Mouse (Mus musculus) embryonic facial prominence, embryonic 15.5 days (tissue): ENCODE measurements around the gene Rpl26. TPM values are rescaled to one million over a fixed set of nuclear protein-coding genes. Genes with fewer than 3 reads are reported as not detected.
"Not testable (repeated sequence)": the region's sequence is repeated elsewhere in the genome, so short reads cannot be mapped to it uniquely, and the experiment has no call there.

Experiments
- ATAC-seq: fragments of 200-750 bp; cut with Nextera tagmentation; 2 replicates; pipeline ENCODE4 v1.8.0; 2017; ENCODE audit warnings: low read depth, moderate TSS enrichment; ENCODE audit not compliant: insufficient number of reproducible peaks, low FRiP score, low TSS enrichment
- H3K27ac ChIP-seq: fragments of 300-500 bp; sonication (generic); replicated peaks from 2 replicates; pipeline ENCODE4 v1.5.1; 2015; ENCODE audit warnings: mild to moderate bottlenecking, inconsistent platforms
- H3K27me3 ChIP-seq: fragments of 300-500 bp; sonication (generic); 2 replicates; pipeline ENCODE4 v1.6.1; 2015; ENCODE audit warnings: inconsistent platforms
- H3K36me3 ChIP-seq: fragments of 300-500 bp; sonication (generic); 2 replicates; pipeline ENCODE4 v1.6.1; 2015; ENCODE audit warnings: mild to moderate bottlenecking, inconsistent platforms
- H3K4me1 ChIP-seq: fragments of 300-500 bp; sonication (generic); 2 replicates; pipeline ENCODE4 v1.6.1; 2015; ENCODE audit warnings: inconsistent platforms
- H3K4me2 ChIP-seq: fragments of 300-500 bp; sonication (generic); replicated peaks from 2 replicates; pipeline ENCODE4 v1.6.1; 2015; ENCODE audit warnings: mild to moderate bottlenecking, inconsistent platforms
- H3K4me3 ChIP-seq: fragments of 300-500 bp; sonication (generic); replicated peaks from 2 replicates; pipeline ENCODE4 v1.5.1; 2015; ENCODE audit warnings: mild to moderate bottlenecking, inconsistent platforms
- H3K9ac ChIP-seq: fragments of 300-500 bp; sonication (generic); 2 replicates; pipeline ENCODE4 v1.6.1; 2015; ENCODE audit warnings: inconsistent platforms
- H3K9me3 ChIP-seq: fragments of 300-500 bp; sonication (generic); replicated peaks from 2 replicates; pipeline ENCODE4 v1.6.1; 2016; ENCODE audit warnings: inconsistent platforms
- WGBS: fragments of 180-500 bp; shearing (Covaris S2); methylation state at CpG from one replicate; pipeline ENCODE4 v1.1.7; 2015; 5-methylcytosine and 5-hydroxymethylcytosine counted together
- polyA plus RNA-seq: library from polyadenylated mRNA; unstranded; fragments of >200 nt; fragmentation: Nextera tagmentation; extraction: Ambion mirVana; gene quantifications from 2 replicates; pipeline ENCODE4 v1.2.1, GENCODE M21; 2015

The Rpl26 gene
- polyA plus RNA-seq, 1 experiment from 2014 or later = 985 TPM

GRCm38 (mm10) chr11:68924749-68925148 is 23.4 kb downstream of the Rpl26 start:
- ATAC-seq = no peak
- WGBS = 86% methylated on average over 2 of the region's 2 CpGs
- no peaks in the 10 kb centered on the region for H3K36me3 ChIP-seq

DNA sequence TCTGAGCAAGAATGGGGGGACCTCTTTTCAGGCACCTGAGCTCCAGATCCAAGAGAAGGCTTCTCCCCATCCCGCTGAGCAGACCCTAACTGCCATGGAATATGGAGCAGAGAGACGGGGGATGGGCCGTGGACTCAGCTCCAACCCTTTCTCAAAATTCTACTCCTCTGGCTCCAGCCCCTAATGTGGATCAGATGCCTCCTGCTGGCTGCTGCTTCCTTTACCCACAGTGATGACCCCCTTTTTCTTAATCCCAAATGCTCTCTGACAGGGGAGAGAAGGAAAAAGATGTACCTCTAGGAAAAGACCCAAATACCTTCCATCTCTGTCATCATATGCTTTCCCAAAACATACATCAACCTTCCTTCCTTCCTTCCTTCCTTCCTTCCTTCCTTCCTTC is 25.6 kb downstream of the Rpl26 start, which contains the start of gene Odf4:
Gene Odf4 (minus strand): TSS at position 101 of the 400 bp plus-strand sequence.
- H3K9ac ChIP-seq = no peak within 1 kb of the TSS
- ATAC-seq = no peak
- WGBS = 71% methylated on average over 3 of the region's 3 CpGs
- 0 out of 2 replicates have a peak, but pooled peaks cover 2% of the 10 kb centered on the region for H3K27me3 ChIP-seq
- no peaks in the 10 kb centered on the region for H3K9me3 ChIP-seq
- no peak within 1 kb of the TSS for H3K27ac ChIP-seq
- H3K4me1 ChIP-seq = no peaks in the 10 kb centered on the region
- no peaks in the 10 kb centered on the region for H3K36me3 ChIP-seq
- no peak within 1 kb of the TSS for H3K4me2 ChIP-seq
- H3K4me3 ChIP-seq = no peak within 1 kb of the TSS

More at GRCm38 (mm10) chr11:68924749-68925148, 23.4 kb downstream of the Rpl26 start:
- Histone ChIP-seq H3K4me1 (no peaks in the 10 kb centered on the region), H3K4me2 (no peak overlapping the region), H3K9me3 (no peaks in the 10 kb centered on the region), H3K27me3 (0 out of 2 replicates have a peak, but pooled peaks cover under 1% of the 10 kb centered on the region), H3K4me3 (no peak overlapping the region), H3K9ac (no peak overlapping the region), H3K27ac (no peak overlapping the region)

- ATAC-seq = no peak
- Histone ChIP-seq H3K9me3 (no peaks in the 10 kb centered on the region), H3K9ac (no peak overlapping the region), H3K4me2 (no peak overlapping the region), H3K36me3 (no peaks in the 10 kb centered on the region), H3K27me3 (0 out of 2 replicates have a peak, but pooled peaks cover 2% of the 10 kb centered on the region), H3K27ac (no peak overlapping the region), H3K4me3 (no peak overlapping the region), H3K4me1 (no peaks in the 10 kb centered on the region)
- 68% methylated on average over 6 of the region's 6 CpGs for WGBS
Measured at GRCm38 (mm10) chr11:68929947-68930346, 28.6 kb downstream of the Rpl26 start.

DNA sequence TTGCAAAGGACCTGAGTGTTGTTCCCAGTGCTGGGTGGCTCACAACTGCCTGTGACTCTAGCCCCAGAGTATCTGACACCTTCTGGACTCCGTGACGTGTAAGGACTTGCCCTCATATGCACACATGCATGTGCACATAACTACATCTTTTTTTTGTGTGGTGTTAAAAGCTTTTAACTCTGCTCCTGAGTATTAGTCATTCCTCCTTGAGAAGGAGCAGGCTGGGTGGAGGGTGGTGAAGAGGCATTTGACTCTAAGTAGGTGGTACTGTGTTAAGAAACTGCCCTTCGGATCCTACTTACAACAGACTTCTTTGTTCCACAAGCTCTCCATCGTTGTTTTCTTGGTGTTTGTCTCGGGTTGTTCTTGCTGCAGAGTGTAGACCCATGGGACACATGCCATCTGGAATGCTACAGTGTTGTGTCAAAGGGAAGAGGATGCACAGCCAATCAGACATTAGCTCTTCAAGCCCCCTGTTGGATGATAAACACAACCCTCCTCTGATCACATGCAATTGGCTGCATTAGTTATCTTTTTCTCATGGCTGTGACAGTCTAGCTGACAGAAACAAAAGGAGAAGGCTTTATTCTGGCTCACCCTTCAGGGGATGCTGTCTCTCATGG is 32.6 kb downstream of the Rpl26 start:
- H3K4me1 ChIP-seq = 0 out of 2 replicates have a peak, but pooled peaks cover under 1% of the 10 kb centered on the region
- 61% methylated on average over 5 of the region's 5 CpGs for WGBS
- H3K9ac ChIP-seq = no peak overlapping the region
- no peaks in the 10 kb centered on the region for H3K9me3 ChIP-seq
- no peak overlapping the region for H3K4me3 ChIP-seq
- H3K36me3 ChIP-seq = no peaks in the 10 kb centered on the region
- H3K27ac ChIP-seq = no peak overlapping the region
- H3K4me2 ChIP-seq = no peak overlapping the region
- ATAC-seq = no peak
- 0 out of 2 replicates have a peak, but pooled peaks cover 2% of the 10 kb centered on the region for H3K27me3 ChIP-seq

GRCm38 (mm10) chr11:68936951-68937350 is 35.6 kb downstream of the Rpl26 start:
- not testable (repeated sequence) for H3K36me3 ChIP-seq, ATAC-seq, H3K4me3 ChIP-seq, H3K4me2 ChIP-seq, H3K27ac ChIP-seq, H3K4me1 ChIP-seq, H3K9me3 ChIP-seq, H3K27me3 ChIP-seq, H3K9ac ChIP-seq
- WGBS = 79% methylated on average over 4 of the region's 4 CpGs

GRCm38 (mm10) chr11:68939451-68940304 is 38.3 kb downstream of the Rpl26 start:
- peak overlapping the region; percentile 54 for H3K4me3 ChIP-seq
- H3K36me3 ChIP-seq = no peaks in the 10 kb centered on the region
- H3K4me2 ChIP-seq = peak overlapping the region; percentile 46
- no peaks in the 10 kb centered on the region for H3K27me3 ChIP-seq
- H3K9me3 ChIP-seq = no peaks in the 10 kb centered on the region
- H3K4me1 ChIP-seq = peaks cover 9% of the 10 kb centered on the region
- peak overlapping the region; percentile 70 for H3K27ac ChIP-seq
- 2% methylated on average over 16 of the region's 16 CpGs for WGBS
- peak; percentile 99 for ATAC-seq
- H3K9ac ChIP-seq = peak overlapping the region; percentile 49

- 0 out of 2 replicates have a peak overlapping the region, but pooled peaks have one; percentile 49 for H3K9ac ChIP-seq
Measured at GRCm38 (mm10) chr11:68940516-68940915, 39.1 kb downstream of the Rpl26 start.

DNA sequence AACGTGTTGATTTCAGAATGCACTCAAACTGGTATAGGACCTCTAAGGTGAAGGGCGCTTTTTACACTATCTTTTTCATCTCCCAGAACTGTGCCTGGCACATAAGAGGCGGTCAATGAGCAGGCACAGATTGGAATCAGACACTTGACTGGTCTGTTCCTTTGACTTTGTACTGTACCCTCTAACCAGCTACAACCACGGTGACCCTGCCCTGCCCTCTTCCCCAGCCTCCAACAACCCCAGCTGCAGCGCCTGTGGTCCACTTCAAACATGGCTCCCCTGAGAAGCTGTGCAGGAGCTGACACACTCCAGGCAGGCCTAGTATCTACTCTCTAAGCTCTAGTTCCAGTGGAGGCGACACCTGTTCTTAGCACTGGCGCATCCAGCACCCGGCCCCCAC is 41.3 kb downstream of the Rpl26 start:
- no peak overlapping the region for H3K9ac ChIP-seq
- WGBS = 88% methylated on average over 8 of the region's 8 CpGs
- ATAC-seq = no peak
- no peak overlapping the region for H3K4me2 ChIP-seq
- H3K27me3 ChIP-seq = peaks cover 4% of the 10 kb centered on the region; the same call in 1 of the 2 replicates
- H3K4me1 ChIP-seq = peaks cover 14% of the 10 kb centered on the region
- no peaks in the 10 kb centered on the region for H3K36me3 ChIP-seq
- no peak overlapping the region for H3K27ac ChIP-seq
- H3K4me3 ChIP-seq = no peak overlapping the region
- no peaks in the 10 kb centered on the region for H3K9me3 ChIP-seq

More at GRCm38 (mm10) chr11:68940516-68940915, 39.1 kb downstream of the Rpl26 start:
- H3K36me3 ChIP-seq = no peaks in the 10 kb centered on the region
- H3K4me2 ChIP-seq = peak overlapping the region; percentile 46
- 45% methylated on average over 4 of the region's 4 CpGs for WGBS
- ATAC-seq = no peak
- H3K4me3 ChIP-seq = peak overlapping the region; percentile 54
- no peak overlapping the region for H3K27ac ChIP-seq
- peaks cover 9% of the 10 kb centered on the region for H3K4me1 ChIP-seq
- H3K9me3 ChIP-seq = no peaks in the 10 kb centered on the region
- no peaks in the 10 kb centered on the region for H3K27me3 ChIP-seq

DNA sequence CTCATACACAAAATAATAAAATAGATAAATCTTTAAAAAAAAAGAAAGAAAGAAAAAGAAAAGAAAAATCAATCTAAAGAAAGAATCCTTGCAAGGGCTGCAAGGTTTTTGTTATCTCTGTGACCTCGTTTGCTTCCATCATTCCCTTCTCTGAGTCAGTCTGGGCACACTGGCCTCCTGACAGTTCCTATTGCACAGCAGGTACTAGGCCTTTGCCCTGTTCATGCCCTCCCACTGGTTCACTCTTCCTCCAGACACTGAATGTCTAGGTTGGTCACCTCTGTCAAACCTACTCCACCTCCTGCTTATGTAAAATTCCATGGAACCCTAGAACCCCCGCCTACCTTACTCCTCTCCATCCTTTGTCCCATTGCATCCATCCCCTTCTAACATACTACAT is 43.9 kb downstream of the Rpl26 start:
- Histone ChIP-seq H3K27ac (no peak overlapping the region), H3K9me3 (no peaks in the 10 kb centered on the region), H3K36me3 (no peaks in the 10 kb centered on the region), H3K4me1 (peaks cover 10% of the 10 kb centered on the region), H3K4me2 (no peak overlapping the region), H3K9ac (no peak overlapping the region), H3K27me3 (peaks cover 5% of the 10 kb centered on the region; the same call in 1 of the 2 replicates), H3K4me3 (no peak overlapping the region)
- ATAC-seq = no peak
- 83% methylated on average over 2 of the region's 2 CpGs for WGBS

GRCm38 (mm10) chr11:68946001-68946400 is 44.6 kb downstream of the Rpl26 start:
- no peak overlapping the region for H3K4me3 ChIP-seq
- WGBS = 67% methylated on average over 4 of the region's 4 CpGs
- H3K9ac ChIP-seq = no peak overlapping the region
- H3K36me3 ChIP-seq = no peaks in the 10 kb centered on the region
- peaks cover 6% of the 10 kb centered on the region for H3K4me1 ChIP-seq
- H3K4me2 ChIP-seq = no peak overlapping the region
- H3K27me3 ChIP-seq = peaks cover 5% of the 10 kb centered on the region; the same call in 1 of the 2 replicates
- no peak for ATAC-seq
- no peaks in the 10 kb centered on the region for H3K9me3 ChIP-seq
- no peak overlapping the region for H3K27ac ChIP-seq

DNA sequence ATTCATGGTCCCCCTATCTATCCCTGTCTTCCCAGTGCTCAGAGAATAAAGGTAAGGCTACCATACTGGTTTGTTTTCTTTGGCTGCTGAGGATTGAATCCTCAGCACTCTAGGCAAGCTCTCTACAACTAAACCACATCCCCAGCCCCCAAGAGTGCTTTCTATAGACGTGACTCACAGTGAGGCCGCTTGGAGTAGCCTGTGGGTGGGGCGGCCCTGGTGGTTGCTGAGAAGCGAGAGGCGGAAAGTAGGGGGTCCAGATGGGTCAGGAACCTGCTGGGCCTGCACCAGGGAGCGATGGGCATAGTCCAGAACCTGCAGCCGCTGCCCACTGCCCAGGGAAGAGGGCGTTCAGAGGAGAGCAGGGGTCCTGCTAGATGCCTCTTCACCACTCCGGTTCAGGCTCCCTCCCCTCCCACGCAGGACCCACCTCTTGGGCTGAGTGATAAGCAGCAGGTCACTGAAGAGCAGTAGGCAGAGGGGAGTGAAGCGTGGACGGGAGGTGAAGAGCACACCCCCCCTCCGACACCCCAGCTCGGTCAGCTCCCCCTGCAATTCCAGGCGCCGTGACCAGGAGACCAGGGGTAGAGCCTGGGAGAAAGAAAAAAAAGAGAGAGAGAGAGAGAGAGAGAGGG is 45.5 kb downstream of the Rpl26 start:
- peak overlapping the region; percentile 3; the same call in 1 of the 2 replicates for H3K4me3 ChIP-seq
- ATAC-seq = peak; percentile 69; the same call in 1 of the 2 replicates
- H3K9me3 ChIP-seq = no peaks in the 10 kb centered on the region
- no peak overlapping the region for H3K9ac ChIP-seq
- peaks cover 5% of the 10 kb centered on the region; the same call in 1 of the 2 replicates for H3K27me3 ChIP-seq
- H3K27ac ChIP-seq = no peak overlapping the region
- WGBS = 15% methylated on average over 16 of the region's 16 CpGs
- peaks cover 6% of the 10 kb centered on the region for H3K4me1 ChIP-seq
- peak overlapping the region; percentile 24 for H3K4me2 ChIP-seq
- no peaks in the 10 kb centered on the region for H3K36me3 ChIP-seq
